Mouse (Mus musculus): ENCODE measurements around the gene Gm43064.

The Gm43064 gene

GRCm38 (mm10) chr3:103853804-103854203, 44.4 kb downstream of the Gm43064 start:
- no peak for DNase-seq (ENCODE audit: low read depth)

GRCm38 (mm10) chr3:103857036-103857805, 47.8 kb downstream of the Gm43064 start:
- no peak for DNase-seq (ENCODE audit: low read depth)

- no peak for DNase-seq (ENCODE audit: low read depth)
Observed at GRCm38 (mm10) chr3:103857977-103858563, 48.7 kb downstream of the Gm43064 start.

- peak; percentile 24 for DNase-seq (ENCODE audit: low read depth)
Observed at GRCm38 (mm10) chr3:103858881-103859801, 49.8 kb downstream of the Gm43064 start, which contains the start of gene Ptpn22. Gene Ptpn22, plus strand, starts transcription at chr3:103859795.

GRCm38 (mm10) chr3:103859851-103860391, 50.5 kb downstream of the Gm43064 start:
- DNase-seq (ENCODE audit: low read depth) = peak; percentile 61

GRCm38 (mm10) chr3:103862721-103863220, 53.4 kb downstream of the Gm43064 start:
- no peak for DNase-seq (ENCODE audit: low read depth)

- no peak for DNase-seq (ENCODE audit: low read depth)
Observed at GRCm38 (mm10) chr3:103864200-103864599, 54.8 kb downstream of the Gm43064 start.

GRCm38 (mm10) chr3:103867424-103867971, 58.1 kb downstream of the Gm43064 start:
- no peak for DNase-seq (ENCODE audit: low read depth)

GRCm38 (mm10) chr3:103868008-103868407, 58.6 kb downstream of the Gm43064 start:
- DNase-seq (ENCODE audit: low read depth) = no peak

- peak; percentile 24 for DNase-seq (ENCODE audit: low read depth)
Observed at GRCm38 (mm10) chr3:103872663-103873098, 63.3 kb downstream of the Gm43064 start.

- DNase-seq (ENCODE audit: low read depth) = no peak
Observed at GRCm38 (mm10) chr3:103874329-103874728, 65.0 kb downstream of the Gm43064 start.

- DNase-seq (ENCODE audit: low read depth) = no peak
Observed at GRCm38 (mm10) chr3:103885946-103886345, 76.6 kb downstream of the Gm43064 start.

GRCm38 (mm10) chr3:103887581-103887980, 78.2 kb downstream of the Gm43064 start:
- DNase-seq (ENCODE audit: low read depth) = peak; percentile 50

All from c-Kit-positive CD71-negative TER-119-negative erythroid progenitor cells, embryonic 14.5 days (primary cell).